Mouse (Mus musculus) bone marrow, adult 2 months (tissue): ENCODE data around the gene Zfp106.

Source experiments
- CTCF ChIP-seq: fragments of 200-500 bp; IDR thresholded peaks from 2 replicates; pipeline ENCODE4 v1.5.1; 2011; ENCODE audit warnings: low read length, control low read depth; ENCODE audit not compliant: control insufficient read depth, insufficient read depth
- POLR2A ChIP-seq: fragments of 200-500 bp; IDR thresholded peaks from 2 replicates; pipeline ENCODE4 v1.6.1; 2011; ENCODE audit warnings: low read depth, mild to moderate bottlenecking, control low read depth, low read length, borderline replicate concordance; ENCODE audit not compliant: control insufficient read depth

GRCm38 (mm10) chr2:120501136-120501918, 62.3 kb downstream of the Zfp106 start:
- TF ChIP-seq CTCF, result no peak
- no peak for TF ChIP-seq POLR2A
